Mouse (Mus musculus) C2C12 (cell line): Measurements from ENCODE around the gene Grip1.

ENCODE experiments used
- CEBPB ChIP-seq: IDR thresholded peaks from one replicate; pipeline ENCODE4 v1.6.1; 2011; ENCODE audit warnings: low read depth, mild to moderate bottlenecking, control low read depth, moderate library complexity
- CTCF ChIP-seq: IDR thresholded peaks from one replicate; pipeline ENCODE4 v1.5.1; 2011; ENCODE audit not compliant: control insufficient read depth, insufficient read depth, insufficient read length
- MAX ChIP-seq: IDR thresholded peaks from one replicate; pipeline ENCODE4 v1.6.1; 2011; ENCODE audit warnings: mild to moderate bottlenecking, control low read depth
- MYOD1 ChIP-seq: IDR thresholded peaks from one replicate; pipeline ENCODE4 v1.6.1; 2011; ENCODE audit warnings: low read depth; ENCODE audit not compliant: control insufficient read depth, insufficient read length
- MYOG ChIP-seq: IDR thresholded peaks from one replicate; pipeline ENCODE4 v1.6.1; 2011; ENCODE audit not compliant: control insufficient read depth, insufficient read length; ENCODE audit errors: extremely low read depth
- USF1 ChIP-seq: IDR thresholded peaks from one replicate; pipeline ENCODE4 v1.6.1; 2011; ENCODE audit warnings: low read depth, mild to moderate bottlenecking, control low read depth, moderate library complexity

DNA sequence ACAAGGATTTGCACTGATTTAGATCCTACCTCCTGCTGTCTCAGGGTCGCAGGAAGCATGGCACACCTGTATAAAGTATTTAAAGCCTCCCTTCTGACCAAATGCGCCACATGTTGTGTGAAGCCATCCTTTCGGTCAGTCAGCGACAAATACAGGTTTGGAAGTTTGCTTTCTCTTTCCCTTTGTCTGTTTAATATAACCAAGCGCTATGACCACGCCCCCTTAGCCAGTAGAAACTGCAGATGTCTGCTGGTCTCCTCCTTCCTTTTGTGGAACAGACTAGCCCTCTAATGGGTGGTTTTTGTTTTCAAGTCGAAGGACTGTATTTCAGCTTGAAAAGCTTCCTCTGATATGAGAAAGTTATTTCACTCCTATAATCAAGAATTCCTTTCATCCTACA is 161.1 kb downstream of the Grip1 start:
- TF ChIP-seq CTCF (no peak), USF1 (no peak), CEBPB (no peak), MAX (no peak), MYOG (no peak), MYOD1 (no peak)
